Mouse (Mus musculus): ENCODE data around the gene Crtac1. TPM values are rescaled to one million over a fixed set of nuclear protein-coding genes. Genes with fewer than 3 reads are reported as not detected.

Crtac1 gene
- total and polyA plus RNA-seq, 3 experiments: 0.15 TPM; not detected in 2

DNA sequence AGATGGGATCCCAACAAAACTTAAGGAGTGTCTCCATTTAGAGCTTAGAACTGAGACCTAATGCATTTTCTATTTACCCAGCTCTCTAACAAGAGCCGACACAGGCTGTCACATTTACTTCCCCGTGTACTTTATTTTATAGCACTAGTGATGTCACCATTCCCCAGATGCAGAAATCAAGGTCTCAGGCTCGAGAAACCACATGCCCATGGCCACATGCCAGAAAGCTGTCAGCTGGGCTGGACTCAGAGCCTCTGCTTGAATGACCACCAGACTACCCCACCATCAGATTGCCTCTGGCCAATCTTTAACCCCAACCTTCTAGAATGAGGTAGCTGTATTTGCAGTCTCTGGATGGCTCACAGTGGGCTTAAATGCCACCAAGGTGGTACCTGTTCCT lies 188.2 kb downstream of the Crtac1 start:
- no peak for DNase-seq (ENCODE audit: low read depth, low spot score)
- no peak overlapping the region for H3K27ac ChIP-seq (ENCODE audit: control insufficient read depth, low read depth, low read length)
- no peak overlapping the region for H3K9ac ChIP-seq (ENCODE audit: control insufficient read depth, low read depth, low read length, poor library complexity, severe bottlenecking)
- TF ChIP-seq KAT2A (conservative IDR thresholded peaks at IDR 0.05; ENCODE audit: low read depth, low read length) (no peak), POLR2AphosphoS2 (IDR thresholded peaks at IDR 0.05; ENCODE audit: low read length) (no peak), TBP (IDR thresholded peaks at IDR 0.05; ENCODE audit: low read depth, low read length) (no peak), ZKSCAN1 (IDR thresholded peaks at IDR 0.05; ENCODE audit: low read depth, low read length) (no peak), GABPA (IDR thresholded peaks at IDR 0.05; ENCODE audit: low read depth, low read length) (no peak), SMC3 (IDR thresholded peaks at IDR 0.05; ENCODE audit: low read depth, low read length) (no peak), E2F4 (IDR thresholded peaks at IDR 0.05; ENCODE audit: borderline replicate concordance, low read depth, low read length) (no peak), MAZ (IDR thresholded peaks at IDR 0.05; ENCODE audit: low read depth, low read length) (no peak), CHD1 (IDR thresholded peaks at IDR 0.05; ENCODE audit: low read depth, low read length) (no peak), EP300 (IDR thresholded peaks at IDR 0.05; ENCODE audit: low read depth in 1 of 2, low read length in 2 of 2) (no peak), NELFE (IDR thresholded peaks at IDR 0.05; ENCODE audit: low read depth, low read length) (no peak)
- no peaks in the 10 kb centered on the region for H3K79me2 ChIP-seq (ENCODE audit: control insufficient read depth, insufficient read depth, low read length, poor library complexity)
- peaks cover 4 to 37% of the 10 kb centered on the region in 2 experiments for H3K4me1 ChIP-seq (ENCODE audit: control insufficient read depth in 1 of 2, insufficient read depth in 2 of 2, low read length in 2 of 2)
- no peak overlapping the region for H3K4me3 ChIP-seq (ENCODE audit: control insufficient read depth in 1 of 2, insufficient read depth in 1 of 2, low read depth in 2 of 2, low read length in 2 of 2)
- no peaks in the 10 kb centered on the region for H3K27me3 ChIP-seq (ENCODE audit: control insufficient read depth in 1 of 2, insufficient read depth in 2 of 2, low read length in 2 of 2)
- H3K9me3 ChIP-seq (replicated peaks; ENCODE audit: insufficient read depth, low read length): no peaks in the 10 kb centered on the region
- peaks cover 0 to 21% of the 10 kb centered on the region in 2 experiments; a peak in 2 of 4 replicates for H3K36me3 ChIP-seq (ENCODE audit: control insufficient read depth in 1 of 2, insufficient read depth in 2 of 2, low read length in 2 of 2)

DNA sequence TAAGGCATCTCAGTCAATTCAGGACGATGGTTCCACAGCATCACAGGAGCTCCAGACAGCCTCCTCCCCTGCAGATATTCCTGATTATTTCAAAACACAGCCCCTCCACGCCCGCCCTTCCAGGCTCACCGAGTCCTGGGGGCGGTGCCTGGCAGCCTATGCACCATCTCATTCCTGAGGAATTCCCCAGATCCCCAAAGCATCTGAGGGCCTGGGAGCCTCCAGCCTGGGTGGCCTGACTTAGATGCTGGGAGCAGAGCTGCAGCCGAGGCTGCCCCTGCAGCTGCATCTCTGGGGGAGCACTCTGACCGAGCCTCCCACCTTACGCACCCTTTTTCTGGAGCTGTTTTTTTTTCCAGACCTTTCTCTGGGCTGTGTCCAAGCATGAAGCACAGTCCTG lies 190.7 kb downstream of the Crtac1 start:
- DNase-seq (ENCODE audit: low read depth, low spot score): no peak
- peaks cover 0 to 23% of the 10 kb centered on the region in 2 experiments; a peak in 2 of 4 replicates for H3K4me1 ChIP-seq (ENCODE audit: control insufficient read depth in 1 of 2, insufficient read depth in 2 of 2, low read length in 2 of 2)
- no peak overlapping the region for H3K9ac ChIP-seq (ENCODE audit: control insufficient read depth, low read depth, low read length, poor library complexity, severe bottlenecking)
- H3K79me2 ChIP-seq (ENCODE audit: control insufficient read depth, insufficient read depth, low read length, poor library complexity): no peaks in the 10 kb centered on the region
- no peak overlapping the region for H3K4me3 ChIP-seq (ENCODE audit: control insufficient read depth in 1 of 2, insufficient read depth in 1 of 2, low read depth in 2 of 2, low read length in 2 of 2)
- H3K36me3 ChIP-seq (ENCODE audit: control insufficient read depth in 1 of 2, insufficient read depth in 2 of 2, low read length in 2 of 2): peaks cover 0 to under 1% of the 10 kb centered on the region in 2 experiments; a peak in 2 of 4 replicates
- no peaks in the 10 kb centered on the region for H3K9me3 ChIP-seq (replicated peaks; ENCODE audit: insufficient read depth, low read length)
- TF ChIP-seq NELFE (IDR thresholded peaks at IDR 0.05; ENCODE audit: low read depth, low read length) (no peak), ZKSCAN1 (IDR thresholded peaks at IDR 0.05; ENCODE audit: low read depth, low read length) (no peak), RCOR1 (IDR thresholded peaks at IDR 0.05; ENCODE audit: low read depth, low read length) (no peak), SMC3 (IDR thresholded peaks at IDR 0.05; ENCODE audit: low read depth, low read length) (no peak), MYB (IDR thresholded peaks at IDR 0.05; ENCODE audit: low read depth, low read length) (no peak), MAX (IDR thresholded peaks at IDR 0.05; ENCODE audit: low read length) (no peak), ZNF384 (IDR thresholded peaks at IDR 0.05; ENCODE audit: low read depth, low read length) (no peak), CHD2 (IDR thresholded peaks at IDR 0.05; ENCODE audit: low read length) (no peak), POLR2AphosphoS5 (IDR thresholded peaks at IDR 0.05; ENCODE audit: borderline replicate concordance, low read depth, low read length) (no peak)
- no peak overlapping the region for H3K27ac ChIP-seq (ENCODE audit: control insufficient read depth, low read depth, low read length)
- no peaks in the 10 kb centered on the region for H3K27me3 ChIP-seq (ENCODE audit: control insufficient read depth in 1 of 2, insufficient read depth in 2 of 2, low read length in 2 of 2)

Data from MEL (cell line).